Mouse (Mus musculus): ENCODE measurements around the gene Pax1.
A peak's percentile ranks its signal among the peaks of the same experiment; 100 is the strongest.

The Pax1 gene

DNA sequence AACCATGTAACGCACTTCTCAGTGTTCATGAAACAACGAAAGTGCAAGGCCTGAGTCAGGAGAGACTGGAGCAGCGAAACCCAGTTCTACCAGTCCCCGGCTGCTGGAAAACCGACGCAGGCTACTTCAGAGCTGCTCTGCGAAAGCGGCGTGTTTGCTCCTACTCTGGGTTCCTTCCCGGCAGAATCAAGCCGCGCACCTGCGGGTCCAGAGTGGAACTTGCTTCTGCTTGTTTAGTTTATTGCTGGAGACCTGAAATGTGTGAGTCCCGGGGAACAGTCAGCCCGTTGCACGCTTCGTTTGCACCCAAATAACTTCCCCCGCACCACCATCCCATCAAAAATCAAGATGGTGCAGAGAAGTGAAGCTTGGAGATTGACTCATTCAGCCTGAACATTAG is at the start of gene Pax1:
TSS of gene Pax1 (plus strand) at position 345 of the 400 bp plus-strand sequence.
- no peak for DNase-seq (ENCODE audit: low read depth)

DNA sequence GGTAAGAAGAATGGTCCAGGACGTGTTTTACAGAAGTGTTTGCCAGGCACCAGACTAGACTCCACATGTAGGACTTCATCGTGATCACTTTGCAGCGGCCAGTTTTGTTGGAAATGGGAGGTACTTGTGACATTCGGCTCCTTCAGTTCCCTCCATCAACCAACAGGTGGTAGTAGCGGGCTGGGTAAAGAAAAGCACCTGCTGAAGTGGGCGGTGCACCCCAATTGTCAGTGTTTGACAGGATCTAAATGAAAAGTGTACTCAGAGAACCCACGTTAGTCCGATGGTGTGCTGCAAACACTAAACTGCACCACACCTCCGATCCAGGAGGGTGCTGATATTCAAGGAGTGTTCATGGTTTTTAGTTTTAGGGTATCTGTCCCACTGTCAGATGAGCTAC is 40.7 kb upstream of the Pax1 start:
- DNase-seq (ENCODE audit: low read depth): peak; percentile 36

DNA sequence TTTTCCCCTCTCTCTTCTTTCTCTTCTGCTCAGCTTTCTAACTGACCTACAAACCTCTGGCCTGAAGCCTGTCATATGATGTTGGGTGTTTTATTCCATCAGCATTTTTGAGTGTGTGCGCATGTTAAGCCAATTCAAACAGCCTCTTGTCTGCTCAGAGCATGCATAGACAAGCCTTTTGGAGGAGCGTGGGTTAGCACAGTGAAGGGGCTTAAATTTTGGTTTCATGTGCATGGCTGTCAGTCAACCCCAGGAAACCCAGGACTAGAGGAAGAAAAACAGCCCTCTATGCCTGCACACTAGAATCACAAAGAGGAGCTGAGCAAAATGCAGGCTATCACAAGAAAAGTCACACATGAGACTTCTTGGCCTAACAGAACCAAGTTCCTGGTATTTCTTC is 36.5 kb upstream of the Pax1 start:
- DNase-seq (ENCODE audit: low read depth): no peak

DNA sequence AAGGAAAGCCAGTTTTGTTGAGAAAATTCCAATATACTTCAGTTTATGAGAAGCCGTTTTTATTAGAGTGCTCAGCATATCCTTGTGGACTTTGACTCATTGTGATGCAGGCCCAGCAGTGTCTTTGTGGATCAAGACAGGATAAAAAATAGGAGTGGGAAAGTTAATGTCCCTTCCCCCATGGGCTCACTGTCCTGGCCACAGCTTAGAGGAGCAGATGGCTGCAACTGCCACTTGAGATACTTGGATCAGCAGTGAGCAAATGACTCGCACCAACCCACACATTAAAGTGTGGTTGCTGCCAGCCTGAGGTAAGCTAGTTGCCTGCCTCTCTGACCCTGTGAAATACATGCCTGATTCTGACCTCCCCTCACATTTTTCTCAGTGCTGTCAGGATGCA is 29.0 kb upstream of the Pax1 start:
- DNase-seq (ENCODE audit: low read depth): no peak

DNA sequence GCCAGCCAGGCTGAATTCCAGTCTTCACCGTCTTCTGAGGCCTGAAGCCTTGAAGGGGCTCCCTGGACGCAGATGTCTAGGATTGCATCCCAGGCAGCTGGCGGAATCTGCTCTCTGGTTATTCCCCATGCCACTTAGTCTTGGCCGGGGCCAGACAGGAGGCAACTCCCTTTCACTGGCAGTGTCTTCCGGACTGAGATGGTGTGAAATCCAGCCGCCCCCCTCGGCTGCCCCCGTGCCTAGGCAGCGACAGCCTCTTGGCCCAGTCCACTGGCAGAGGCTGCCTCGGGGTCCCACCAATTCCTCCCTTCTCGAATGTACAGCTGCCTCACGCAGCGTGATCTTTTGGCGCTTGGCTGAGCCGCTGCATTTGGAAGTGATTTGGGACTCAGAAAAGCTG is 23.0 kb upstream of the Pax1 start:
- DNase-seq (ENCODE audit: low read depth): no peak

DNA sequence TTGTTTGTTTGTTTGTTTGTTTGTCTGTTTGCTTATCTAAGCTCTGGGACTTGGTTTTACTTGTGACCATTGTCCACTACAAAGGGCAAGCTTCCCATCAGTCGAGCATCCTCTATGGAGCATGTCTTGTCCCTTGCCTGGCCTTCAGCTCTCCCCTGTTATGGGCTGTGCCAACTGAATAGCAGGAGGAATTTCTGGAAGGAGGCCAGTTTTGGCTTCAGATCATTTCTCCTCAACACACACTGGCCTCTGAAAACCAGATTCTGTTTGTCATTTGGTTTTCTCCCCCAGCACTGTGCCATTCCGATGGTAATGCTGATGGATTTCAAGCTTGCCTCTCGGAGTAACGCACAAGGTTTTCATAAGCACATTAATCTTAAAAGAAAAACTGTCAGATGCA is 21.9 kb upstream of the Pax1 start:
- no peak for DNase-seq (ENCODE audit: low read depth)

DNA sequence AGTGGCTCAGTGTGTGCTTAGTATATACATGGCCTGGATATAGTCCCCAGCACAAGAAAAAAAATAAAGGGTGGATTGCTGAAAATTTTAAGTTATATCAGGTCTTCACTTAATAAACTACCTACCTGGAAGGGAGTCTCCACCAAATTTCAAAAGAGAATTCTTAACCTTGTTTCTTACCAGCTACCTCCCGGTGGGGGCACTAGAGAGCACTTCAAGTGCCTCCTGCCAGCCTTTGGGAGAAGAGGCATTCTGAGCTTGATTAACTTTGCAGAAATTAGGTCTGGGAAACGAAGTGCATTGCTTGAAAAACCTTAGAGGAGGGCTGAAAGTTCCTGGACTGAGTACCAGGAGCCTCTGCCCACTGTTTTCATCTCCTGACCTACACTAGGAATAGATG is 19.5 kb upstream of the Pax1 start:
- DNase-seq (ENCODE audit: low read depth): peak; percentile 5

DNA sequence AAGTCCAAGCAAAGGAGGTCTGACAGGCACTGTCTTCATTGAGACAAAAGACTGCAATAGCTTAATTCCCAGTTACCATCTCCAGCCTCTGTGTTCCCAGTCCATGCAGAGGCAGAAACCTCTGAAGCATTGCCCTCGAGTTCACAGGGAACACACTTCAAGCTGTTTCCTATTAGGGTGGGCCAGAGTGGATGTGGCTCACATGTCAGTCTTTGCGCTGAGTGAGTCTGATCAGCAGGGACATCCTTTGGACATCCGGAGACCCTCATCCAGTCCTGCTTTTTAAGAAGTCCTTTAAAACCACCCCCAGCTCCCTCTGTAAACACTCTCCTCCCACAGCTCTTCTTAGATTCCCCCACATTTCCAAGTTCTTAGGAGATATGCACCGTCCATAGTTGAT is 2.0 kb upstream of the Pax1 start:
- DNase-seq (ENCODE audit: low read depth): no peak

DNA sequence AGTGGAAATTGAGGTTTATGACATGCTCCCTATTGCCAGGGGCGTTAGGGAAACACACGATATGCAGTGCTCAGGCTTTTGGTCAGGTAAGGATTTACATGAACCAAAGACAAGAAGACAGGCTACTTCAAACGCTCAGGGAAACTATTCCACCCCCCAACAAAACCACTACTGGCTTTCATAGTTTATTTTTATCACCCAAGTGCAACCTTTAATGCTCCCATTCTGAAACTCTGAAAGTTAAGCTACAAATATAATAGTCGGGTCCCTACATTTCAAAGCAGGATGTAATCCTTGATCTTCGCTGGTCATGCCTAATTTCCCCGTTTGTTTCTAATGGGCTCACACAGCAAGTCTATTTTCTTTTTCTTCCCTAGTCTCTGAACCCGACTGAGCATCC is 1.3 kb upstream of the Pax1 start:
- DNase-seq (ENCODE audit: low read depth): no peak

DNA sequence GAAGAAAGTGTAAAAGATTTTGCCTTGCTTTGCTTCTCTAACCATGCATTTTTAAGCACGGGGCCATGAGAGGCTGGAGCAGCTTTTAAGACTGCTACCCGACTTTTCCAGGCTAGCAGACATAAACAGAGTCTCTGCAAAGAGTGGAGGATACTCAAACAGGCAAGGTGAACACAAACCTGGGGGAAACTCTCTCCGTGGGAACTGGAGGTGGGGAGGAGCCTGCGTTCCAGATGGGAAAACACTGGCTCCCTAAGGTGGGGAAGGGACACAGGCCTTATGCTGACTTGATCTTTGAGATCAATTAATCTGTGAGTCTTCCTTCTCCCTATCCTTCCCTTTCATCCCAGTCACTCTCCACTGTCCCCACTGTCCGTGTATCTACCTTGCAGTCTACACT is 869 bp upstream of the Pax1 start:
- DNase-seq (ENCODE audit: low read depth): no peak

DNA sequence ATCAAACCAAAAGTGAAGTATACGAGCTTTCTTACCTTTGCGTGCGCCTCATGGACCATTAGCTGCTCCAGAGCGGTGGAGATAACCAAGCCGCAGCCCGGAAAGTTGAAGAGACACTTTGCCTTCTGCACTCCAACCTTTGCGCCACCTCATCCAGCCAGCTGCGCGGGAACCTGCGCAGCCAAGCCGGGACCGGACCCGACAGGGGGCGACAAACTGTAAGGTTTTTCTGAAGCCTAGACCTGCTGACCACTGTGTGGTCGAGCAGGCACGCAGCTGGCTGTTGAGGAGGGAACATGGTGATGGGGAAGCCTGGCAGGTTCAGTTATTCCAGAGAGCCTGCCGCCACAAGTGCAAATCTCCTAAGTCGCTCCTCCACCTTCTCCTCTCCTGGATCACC is 591 bp downstream of the Pax1 start:
- no peak for DNase-seq (ENCODE audit: low read depth)

DNA sequence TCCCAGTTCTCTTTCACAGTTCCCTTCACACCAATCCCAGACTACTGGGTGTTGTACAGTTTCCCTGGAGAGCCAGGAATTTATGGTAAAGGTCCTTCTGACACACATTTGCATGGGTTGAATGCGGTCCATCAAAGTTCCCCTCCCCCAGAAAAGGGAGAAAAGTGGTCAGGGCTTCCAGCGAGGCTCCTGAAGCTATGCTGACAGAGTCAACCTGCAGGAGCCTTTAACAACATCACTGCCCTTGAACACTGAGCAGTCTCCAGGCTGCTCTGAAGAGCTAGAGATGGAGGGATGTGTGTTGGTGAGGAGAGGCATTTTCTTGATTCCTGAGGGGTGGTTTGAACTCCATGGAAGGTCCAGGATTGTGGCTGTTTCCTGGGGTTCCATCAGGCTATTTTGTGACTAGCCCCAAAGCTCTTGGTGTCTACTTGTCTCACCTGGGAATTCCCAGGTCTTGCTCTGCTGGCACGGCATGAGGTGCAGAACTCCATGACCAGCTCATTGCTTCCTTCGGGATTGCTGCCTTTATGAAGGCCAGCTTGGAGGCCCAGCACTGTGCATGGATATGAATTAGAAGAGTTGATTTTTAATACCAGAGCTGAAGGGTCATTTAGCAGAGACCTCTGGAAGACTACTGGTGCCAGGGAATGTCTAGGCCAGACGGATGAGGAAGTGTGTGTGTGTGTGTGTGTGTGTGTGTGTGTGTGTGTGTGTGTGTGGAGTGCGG is 1.8 kb downstream of the Pax1 start:
- DNase-seq (ENCODE audit: low read depth): no peak

DNA sequence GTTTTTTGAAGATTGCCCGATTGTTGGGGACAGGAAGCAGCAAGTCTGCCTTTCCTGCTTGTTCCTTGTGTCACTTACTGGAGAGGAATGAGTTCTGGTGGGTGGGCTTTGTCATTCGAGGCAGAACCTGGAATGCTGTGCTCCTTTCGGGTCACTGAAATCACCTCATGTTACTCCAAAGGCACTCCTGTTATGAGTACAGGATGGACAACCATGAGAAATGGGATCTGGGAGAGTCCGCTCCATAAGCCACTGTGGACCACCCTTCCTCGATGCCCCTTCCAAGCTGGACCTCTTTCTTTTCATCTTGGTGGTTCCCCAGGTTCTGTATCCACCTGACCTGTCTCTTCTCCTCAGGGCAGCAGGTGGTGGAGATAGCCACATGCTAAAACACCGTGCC is 2.5 kb downstream of the Pax1 start:
- DNase-seq (ENCODE audit: low read depth): no peak

DNA sequence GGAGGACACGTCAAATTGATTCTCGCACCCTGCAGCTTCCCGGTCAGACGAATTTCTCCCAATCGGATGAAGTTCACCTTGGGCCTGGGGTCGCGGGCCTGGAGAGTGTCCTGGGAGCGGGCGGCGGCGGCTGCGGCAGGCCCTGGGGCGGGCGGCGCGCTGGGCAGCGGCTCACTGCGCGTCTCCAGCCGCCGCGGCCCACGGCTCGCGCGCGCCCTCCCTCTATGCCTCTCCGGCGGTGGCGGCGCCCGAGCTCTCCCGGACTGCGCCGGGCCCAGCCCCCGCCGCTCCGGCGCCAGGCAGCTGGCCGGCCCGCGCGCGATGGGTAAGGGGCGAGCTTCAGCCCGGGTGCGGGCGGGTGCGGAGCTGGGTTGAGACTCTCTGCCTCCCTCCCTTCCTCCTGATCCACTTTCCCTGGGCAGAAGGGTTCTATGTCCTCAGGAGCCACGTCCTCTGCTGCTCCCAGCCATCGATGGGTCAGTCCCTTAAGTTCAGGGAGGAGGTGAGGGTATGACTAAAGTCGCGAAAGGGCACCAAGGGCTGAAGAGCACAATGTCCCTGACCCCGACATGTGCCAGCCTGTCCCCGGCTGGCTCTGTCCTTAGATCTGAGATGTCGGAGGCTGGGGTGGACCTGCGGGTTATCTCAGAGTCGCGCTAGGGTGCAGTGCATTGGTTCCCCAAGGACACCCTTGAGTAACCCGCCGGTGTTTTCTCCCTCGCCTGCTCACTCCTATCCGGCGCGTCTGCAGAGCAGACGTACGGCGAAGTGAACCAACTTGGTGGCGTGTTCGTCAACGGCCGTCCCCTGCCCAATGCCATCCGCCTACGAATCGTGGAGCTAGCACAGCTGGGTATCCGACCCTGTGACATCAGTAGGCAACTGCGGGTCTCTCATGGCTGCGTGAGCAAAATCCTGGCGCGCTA is 3.5 kb downstream of the Pax1 start:
- no peak for DNase-seq (ENCODE audit: low read depth)

DNA sequence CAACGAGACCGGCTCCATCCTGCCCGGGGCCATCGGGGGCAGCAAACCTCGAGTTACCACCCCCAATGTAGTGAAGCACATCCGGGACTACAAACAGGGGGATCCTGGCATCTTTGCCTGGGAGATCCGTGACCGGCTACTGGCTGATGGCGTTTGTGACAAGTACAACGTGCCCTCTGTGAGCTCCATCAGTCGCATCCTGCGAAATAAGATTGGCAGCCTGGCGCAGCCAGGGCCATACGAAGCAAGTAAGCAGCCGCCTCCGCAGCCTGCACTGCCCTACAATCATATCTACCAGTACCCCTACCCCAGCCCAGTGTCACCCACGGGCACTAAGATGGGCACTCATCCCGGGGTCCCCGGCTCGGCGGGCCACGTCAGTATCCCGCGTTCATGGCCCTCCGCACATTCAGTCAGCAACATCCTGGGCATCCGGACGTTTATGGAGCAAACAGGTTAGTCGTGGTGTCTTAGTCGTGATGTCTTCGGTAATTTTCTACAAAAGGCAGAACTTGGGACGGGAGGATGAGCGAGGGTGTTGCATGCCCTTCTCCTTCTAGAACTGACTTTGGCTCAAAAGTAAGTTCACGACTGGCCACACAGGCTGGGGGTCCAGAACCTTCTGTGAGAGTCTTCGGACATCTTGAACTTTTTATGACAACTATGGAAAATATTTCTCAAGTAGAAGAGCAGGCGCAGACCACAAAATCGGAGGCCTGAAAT is 4.3 kb downstream of the Pax1 start:
- DNase-seq (ENCODE audit: low read depth): no peak

DNA sequence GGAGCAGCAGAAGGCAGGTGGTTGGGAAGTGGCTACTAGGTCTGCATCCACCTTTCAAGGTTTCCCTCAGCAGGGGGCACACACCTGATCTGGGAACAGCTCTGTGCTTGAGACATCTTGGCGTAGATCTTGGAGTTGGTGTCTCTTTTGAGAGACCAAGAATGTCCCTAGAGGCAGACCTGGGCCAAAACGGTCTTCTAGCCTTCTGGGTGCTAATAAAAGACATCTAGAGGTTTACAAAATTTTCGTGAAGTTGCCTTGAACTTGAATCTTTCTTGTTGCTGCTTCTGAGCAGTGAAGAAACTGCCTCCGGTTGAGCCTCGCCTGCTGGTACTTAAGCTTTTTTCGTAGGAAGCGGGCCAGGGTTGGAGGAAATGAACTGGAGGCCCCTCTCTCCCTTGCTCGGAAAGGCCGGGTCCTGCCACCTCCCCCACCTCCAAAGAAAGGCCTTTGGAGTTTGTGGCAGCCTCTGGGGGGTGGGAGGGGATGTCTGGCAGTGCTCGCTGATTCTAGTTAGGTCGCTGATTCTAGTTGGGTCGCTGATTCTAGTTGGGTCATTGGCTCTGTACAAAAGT is 5.6 kb downstream of the Pax1 start:
- DNase-seq (ENCODE audit: low read depth): no peak

DNA sequence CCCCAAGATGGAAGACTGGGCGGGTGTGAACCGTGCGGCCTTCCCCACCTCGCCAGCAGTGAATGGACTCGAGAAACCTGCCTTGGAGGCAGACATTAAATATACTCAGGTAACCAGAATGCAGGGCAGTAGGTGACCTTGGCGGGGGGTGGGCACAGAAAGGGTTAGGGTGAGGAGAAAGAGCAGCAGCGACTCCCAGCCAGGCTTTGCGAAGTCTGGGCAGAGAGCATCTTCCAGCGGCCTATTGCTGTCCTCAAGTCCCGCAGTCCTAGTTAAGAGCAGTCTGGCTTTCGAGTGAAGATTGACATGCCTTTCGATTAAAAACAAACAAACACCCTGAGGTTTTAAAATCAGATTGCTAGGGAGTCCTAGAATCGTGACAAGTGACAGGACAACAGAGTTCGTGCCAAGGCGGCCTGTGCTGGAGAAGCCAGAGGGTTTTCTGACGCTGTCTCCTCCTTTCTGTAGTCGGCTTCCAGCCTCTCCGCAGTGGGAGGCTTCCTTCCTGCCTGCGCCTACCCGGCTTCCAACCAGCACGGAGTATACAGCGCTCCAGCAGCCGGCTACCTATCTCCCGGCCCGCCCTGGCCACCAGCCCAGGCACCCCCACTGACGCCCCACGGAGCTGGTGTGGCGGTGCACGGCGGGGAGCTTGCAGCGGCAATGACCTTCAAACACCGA is 6.3 kb downstream of the Pax1 start:
- no peak for DNase-seq (ENCODE audit: low read depth)

DNA sequence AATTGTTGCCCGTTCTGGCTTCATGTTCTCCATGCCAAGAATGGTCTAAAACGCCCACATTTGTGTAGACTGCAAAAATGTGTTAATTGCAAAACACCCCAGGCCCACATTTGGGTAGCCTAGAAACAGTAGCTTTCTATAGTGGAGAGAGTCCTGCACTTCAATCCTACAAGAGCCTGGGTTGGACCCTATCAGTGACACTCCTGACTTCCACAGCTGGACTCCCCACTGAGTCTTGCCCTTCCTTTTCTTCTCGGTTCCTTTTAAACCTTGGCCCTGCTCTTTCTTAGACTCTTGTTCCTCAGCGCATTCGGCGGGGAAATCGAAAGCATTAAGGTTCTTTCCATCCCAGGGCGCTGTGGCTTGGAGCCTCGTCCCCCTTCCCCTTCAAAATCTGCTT is 7.8 kb downstream of the Pax1 start:
- no peak for DNase-seq (ENCODE audit: low read depth)

DNA sequence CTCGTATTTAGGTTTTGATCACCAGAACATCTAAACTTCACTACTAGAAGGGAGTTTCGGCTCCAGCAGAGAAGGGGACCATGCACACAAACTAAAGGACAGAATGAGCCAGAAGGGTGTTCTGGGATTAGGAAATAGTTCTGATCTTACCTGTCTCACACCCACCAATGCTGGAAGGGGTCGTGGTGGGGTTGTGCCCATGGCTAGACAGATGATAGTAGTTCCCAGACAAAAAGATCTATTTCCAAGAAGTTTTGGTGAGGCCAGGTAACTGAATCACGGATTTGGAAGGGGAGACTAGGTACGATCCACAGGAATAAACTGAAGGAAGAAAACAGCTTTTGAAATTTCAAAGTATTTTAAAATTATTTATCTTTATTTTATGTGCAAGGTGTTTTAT is 8.4 kb downstream of the Pax1 start:
- DNase-seq (ENCODE audit: low read depth): no peak

DNA sequence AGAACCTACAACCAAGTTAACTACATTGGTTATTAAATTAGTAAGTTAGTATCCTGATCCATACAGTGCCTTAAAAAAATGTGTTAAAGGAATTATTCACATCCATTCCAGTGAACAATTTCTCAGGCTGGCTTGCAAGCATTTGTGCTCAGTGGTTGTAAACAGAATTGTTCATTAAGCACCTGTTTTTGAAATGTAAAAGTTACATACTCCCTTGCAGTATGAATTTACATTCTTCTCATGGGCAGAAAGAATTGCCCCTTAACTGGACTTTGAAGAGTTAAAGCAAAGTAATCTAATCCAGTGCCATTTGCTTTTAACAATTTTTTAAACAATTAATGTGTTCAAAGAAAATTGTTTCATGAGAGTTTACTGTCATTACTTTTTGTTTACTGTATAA is 9.6 kb downstream of the Pax1 start:
- DNase-seq (ENCODE audit: low read depth): no peak

DNA sequence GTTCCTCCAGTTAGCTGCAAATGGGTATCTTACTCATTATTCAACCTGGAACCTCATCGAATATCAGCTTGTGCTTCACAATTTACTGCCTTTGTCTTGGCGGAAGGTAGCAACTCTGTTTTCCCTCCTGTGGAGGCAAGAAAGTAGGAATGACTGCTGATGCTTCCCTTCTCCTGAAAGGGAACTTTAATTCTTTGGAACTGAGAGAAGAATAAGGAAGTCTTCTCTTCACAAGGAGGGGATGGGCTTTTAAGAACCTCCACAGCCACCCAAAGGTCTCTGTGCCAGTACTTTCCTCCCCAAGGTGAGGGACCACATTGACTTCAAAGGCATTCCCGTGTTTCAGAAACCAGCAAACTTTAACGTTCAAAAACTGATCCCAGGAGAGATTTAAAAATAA is 10.1 kb downstream of the Pax1 start:
- DNase-seq (ENCODE audit: low read depth): no peak

Measured in NIH3T3 (cell line).